Mouse (Mus musculus): ENCODE results near the gene Ankdd1a.

DNA sequence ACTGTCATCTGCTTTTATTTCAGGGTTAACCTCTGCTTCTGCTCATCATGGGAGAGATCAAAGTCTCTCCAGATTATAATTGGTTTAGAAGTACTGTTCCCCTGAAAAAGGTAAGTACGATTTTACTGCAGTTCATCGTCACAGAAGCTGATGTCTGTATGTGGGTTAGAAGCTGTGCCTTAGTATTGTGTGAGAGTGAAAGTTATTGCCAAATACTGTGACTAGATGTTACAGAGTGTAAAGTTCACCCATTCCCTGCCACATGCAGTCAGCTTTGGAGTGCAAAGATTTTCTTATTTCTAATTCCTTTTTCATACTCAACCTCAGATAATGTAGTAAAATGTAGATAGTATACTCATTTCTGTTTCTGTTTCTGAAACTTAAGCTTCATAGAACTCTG lies 54.8 kb downstream of the Ankdd1a start:
- TF ChIP-seq MAFK (IDR thresholded peaks at IDR 0.05; ENCODE audit: insufficient read depth, low read depth, low read length) (no peak), ZNF384 (IDR thresholded peaks at IDR 0.05; ENCODE audit: low read depth, low read length) (no peak), ZC3H11A (IDR thresholded peaks at IDR 0.05; ENCODE audit: borderline replicate concordance, low read depth, low read length) (no peak), CHD2 (IDR thresholded peaks at IDR 0.05; ENCODE audit: low read depth, low read length) (no peak)

Data from ES-E14 (cell line).